Mouse (Mus musculus): ENCODE results near the gene Plxnb1.
"Not testable (repeated sequence)": the region's sequence is repeated elsewhere in the genome, so short reads cannot be mapped to it uniquely, and the experiment has no call there.

The Plxnb1 gene

DNA sequence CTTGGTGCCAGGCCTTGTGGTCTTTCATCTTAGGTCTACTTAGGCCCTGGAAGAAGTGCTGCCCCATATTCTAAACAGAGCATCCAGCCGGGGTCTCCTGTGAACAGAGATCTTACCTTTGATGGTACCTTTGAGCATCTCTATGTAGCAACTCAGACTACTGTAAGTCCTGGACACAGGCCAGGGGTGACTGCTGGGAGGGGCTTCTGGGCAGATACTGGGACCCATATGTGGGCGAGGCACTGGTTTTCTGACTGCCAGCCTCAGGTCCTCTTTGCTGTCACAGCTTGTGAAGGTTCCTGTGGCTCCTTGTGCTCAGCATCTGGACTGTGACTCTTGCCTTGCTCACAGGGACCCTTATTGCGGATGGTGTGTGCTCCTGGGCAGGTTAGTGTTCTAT is 7.4 kb downstream of the Plxnb1 start:
- DNase-seq (ENCODE audit: low spot score): no peak

DNA sequence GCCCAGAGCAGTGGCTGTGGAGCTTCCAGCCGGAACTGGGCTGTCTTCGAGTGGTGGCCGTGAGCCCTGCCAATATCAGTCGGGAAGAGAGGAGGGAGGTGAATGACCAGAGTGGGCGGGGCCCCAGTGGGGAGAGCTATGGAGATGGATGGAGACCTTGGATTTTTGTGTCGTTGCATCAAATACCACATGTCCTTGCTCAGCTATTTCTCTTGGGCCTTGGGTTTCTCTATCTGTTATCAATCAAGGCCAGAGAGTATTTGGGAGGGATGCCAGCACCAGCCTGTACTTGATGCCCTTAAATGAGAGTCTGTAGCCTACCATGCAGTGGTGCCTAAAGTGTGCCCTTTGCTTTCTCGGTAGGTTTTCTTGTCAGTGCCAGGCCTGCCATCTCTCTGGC is 8.1 kb downstream of the Plxnb1 start:
- no peak for DNase-seq (ENCODE audit: low spot score)

DNA sequence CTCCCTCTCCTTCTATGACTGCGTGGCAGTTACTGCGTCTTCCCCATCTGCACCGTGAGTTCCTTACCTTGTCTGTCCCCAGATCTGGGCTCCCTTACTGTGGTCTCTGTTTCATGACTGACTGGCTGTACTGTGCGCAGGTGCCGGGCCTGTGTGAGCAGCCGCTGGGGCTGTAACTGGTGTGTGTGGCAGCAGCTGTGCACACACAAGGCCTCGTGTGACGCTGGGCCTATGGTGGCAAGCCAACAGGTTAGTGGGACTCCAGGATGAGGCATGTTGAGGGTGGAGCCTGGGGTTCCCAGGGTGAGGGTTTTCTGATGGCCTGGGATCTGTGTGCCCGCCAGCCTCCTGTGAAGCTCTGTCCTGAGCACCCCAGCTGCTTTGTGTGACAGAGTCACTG is 8.9 kb downstream of the Plxnb1 start:
- no peak for DNase-seq (ENCODE audit: low spot score)

DNA sequence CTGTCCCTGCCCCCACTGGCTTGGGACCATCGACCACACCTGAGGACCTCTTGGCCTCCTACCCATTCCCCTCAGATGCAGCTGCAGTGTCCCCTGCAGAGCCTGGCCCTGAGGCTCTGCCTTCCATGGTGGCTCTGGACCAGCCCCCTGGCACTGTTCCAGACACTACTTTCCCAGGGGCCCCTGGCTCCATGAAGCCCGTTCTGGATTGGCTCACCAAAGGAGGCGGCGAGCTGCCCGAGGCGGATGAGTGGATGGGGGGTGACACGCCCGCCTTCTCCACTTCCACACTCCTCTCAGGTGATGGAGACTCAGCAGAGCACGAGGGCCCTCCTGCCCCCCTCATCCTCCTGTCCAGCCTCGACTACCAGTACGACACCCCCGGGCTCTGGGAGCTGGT is 9.8 kb downstream of the Plxnb1 start:
- DNase-seq (ENCODE audit: low spot score): no peak

DNA sequence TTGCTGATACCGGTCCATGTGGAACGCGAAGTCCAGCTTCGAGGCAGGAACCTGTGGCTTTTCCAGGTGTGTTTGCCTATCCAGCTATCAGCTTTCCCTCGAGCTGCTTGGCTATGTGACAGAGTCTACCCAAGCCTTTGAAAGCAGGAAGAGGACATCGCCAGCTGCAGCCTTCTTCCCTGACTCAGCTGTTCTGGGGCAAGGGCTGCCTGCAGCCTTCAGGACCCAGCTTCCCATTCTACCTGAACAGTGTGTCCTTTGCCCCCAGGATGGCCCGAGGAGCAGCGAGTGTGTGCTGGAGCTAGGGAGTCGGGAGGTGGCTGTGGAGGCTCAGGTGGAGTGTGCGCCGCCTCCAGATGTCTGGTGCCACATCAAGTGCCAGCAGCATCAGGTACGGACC is 10.5 kb downstream of the Plxnb1 start:
- DNase-seq (ENCODE audit: low spot score): no peak

DNA sequence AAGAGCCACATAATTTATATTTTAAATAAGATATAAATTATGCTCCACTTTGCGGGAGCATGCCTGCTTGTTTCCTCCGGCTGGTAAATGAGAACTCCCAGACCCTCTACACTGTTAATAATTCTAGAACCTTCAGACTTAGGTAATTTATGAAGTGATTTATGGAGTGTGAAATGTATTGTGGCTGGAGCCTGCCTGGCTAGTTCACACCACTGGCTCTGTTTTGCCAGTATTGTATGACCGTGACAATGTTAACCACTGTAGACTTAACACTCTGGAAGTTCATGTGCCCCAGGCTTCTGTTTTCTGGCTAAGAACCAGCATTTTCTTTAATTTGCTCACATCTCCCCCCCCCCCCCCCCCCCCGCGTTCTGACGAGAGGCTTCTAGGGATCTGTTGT is 12.2 kb downstream of the Plxnb1 start:
- DNase-seq (ENCODE audit: low spot score): no peak

DNA sequence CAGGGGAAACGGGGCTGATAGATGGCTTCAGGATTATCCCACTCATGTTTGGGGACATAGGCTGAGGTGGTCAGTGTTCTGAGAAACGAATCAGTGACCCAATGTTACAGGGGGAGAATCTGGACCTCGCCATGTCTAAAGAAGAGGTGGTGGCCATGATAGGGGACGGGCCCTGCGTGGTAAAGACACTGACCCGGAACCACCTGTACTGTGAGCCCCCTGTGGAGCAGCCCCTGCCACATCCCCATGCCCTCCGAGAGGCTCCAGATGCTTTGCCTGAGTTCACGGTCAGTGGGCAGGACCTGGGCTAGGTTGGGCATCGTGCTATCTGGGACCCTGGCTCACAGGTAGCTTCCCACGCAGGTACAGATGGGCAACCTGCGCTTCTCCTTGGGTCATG is 15.1 kb downstream of the Plxnb1 start:
- DNase-seq (ENCODE audit: low spot score): no peak

DNA sequence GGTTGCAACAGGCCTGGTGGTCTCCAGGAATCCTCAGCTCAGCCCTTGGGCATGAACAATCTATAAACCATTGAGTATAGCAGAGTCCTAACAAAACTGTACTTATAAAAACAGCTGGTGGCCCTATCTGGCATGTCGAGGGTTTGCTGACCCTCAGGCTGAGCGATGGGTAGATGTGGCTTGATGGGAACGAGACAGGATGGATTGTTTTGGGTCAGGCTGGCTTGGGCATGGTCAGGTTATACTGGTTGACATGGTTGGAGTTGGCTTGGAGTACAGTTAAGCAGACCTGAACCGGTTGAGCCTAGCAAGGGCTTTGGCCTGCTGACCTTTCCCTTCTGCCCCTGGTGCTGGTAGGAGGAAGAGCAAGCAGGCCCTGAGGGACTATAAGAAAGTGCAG is 15.9 kb downstream of the Plxnb1 start:
- DNase-seq (ENCODE audit: low spot score): no peak

DNA sequence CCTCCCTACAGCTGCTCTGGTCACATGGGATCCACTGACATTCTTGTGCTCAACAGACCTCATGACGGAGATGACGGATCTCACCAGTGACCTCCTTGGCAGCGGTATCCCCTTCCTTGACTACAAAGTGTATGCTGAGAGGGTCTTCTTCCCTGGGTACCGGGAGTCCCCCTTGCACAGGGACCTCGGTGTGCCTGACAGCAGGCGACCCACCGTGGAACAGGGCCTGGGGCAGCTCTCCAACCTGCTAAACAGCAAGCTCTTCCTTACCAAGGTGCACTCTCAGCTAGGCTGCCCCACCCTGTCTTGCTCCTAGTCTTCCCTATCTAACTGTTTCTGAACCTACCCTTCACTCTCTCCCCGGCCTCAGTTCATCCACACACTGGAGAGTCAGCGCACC is 16.4 kb downstream of the Plxnb1 start:
- DNase-seq (ENCODE audit: low spot score): no peak

DNA sequence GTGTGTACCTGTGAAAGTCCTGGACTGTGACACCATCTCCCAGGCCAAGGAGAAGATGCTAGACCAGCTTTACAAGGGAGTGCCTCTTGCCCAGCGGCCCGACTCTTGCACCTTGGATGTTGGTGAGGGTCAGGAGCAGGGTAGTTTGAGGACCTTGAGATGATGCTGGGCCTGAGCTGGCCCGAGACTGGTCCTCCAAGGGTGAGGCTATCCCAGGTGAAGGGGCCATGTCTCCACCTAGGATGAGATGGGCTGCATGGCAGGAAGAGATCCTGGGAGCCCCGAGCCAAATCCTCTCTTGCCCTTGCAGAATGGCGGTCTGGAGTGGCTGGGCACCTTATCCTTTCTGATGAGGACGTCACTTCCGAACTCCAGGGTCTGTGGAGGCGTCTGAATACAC is 18.1 kb downstream of the Plxnb1 start:
- no peak for DNase-seq (ENCODE audit: low spot score)

DNA sequence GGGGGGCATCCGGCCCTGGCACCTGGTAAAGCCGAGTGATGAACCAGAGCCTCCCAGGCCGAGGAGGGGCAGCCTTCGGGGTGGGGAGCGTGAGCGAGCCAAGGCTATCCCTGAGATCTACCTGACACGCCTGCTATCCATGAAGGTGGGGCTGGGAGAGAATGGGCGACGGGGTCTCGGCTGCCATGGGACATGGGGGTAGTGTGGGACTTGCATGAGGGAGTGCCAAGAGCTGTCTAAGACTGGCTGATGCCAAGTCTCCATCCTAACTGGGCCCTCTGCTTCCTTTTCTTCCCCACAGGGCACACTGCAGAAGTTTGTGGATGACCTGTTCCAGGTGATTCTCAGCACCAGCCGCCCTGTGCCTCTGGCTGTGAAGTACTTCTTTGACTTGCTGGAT is 19.1 kb downstream of the Plxnb1 start:
- DNase-seq (ENCODE audit: low spot score): no peak

DNA sequence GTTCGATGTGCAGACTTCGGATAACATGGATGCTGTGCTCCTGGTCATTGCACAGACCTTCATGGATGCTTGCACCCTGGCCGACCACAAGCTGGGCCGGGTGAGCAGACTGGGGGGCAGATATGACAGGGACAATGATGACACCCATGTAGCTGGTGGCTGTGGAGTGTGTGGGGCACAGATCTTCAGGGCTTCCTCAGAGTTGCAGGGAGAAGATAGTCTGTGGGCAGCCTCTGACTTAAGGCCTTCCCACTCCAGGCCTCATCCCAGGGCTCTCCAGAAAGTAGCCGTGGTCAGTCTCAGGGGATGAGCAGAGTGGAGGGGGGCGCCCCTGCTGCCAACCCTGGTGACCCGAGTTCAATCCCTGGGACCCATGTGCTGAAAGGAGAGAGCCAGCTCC is 19.7 kb downstream of the Plxnb1 start:
- no peak for DNase-seq (ENCODE audit: low spot score)

DNA sequence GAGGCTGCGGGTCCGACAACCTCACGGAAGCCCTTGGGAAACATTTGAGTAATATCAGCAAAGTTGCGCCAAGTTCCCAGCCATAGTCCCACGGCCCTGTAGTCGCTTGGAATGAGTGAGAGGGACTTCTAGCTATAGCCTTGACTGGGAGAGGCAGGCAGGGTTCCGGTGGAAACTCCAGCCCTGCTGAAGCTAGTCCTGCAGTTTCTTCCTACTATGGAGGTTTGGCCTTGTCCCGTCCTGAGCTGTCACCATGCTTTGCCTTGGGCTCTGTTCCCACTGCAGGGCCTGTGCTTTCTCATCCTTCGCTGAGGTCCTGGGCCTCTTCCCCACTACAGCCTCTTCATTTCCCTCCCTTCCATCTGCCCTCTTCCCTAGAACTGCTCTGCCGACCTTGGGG is 21.0 kb downstream of the Plxnb1 start:
- no peak for DNase-seq (ENCODE audit: low spot score)

DNA sequence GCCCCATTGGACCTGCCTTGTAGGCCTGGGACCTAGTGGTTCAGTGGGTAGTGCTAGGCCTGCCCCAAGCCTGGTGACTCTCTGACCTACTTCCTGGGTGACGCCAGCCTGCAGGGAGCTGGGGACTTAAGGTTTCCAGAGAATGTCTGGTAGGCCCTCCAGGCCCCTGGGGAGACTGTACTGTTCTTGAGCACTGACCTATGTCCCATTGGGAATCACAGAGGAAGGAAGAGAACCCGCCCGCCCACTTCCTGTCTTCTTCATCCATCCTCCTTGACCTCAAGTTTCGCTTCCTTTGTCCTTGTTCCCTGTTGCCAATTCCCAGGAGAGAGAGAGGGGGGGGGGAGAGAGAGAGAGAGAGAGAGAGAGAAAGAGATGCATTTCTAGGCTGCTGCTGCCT is 22.9 kb downstream of the Plxnb1 start:
- DNase-seq (ENCODE audit: low spot score): no peak

DNA sequence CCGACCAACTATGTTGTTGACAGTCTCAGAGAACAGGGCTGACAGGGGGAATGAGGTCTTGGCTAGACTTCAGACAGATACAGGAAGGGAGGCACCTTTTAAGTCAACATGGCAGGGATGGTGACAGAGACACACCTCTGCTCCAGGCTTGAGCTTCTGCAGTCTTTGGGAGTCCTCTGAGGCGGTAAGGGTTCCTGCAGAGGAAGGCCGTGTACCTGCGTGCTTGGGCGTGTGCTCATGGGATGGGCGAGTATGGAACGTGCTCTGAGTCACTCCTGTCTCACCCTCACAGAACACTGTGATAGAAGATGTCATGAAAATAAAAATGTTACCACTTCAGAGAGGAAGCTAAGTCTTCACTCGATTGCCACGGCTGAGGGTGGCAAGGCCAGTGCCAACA is 24.4 kb downstream of the Plxnb1 start:
- DNase-seq (ENCODE audit: low spot score): no peak

DNA sequence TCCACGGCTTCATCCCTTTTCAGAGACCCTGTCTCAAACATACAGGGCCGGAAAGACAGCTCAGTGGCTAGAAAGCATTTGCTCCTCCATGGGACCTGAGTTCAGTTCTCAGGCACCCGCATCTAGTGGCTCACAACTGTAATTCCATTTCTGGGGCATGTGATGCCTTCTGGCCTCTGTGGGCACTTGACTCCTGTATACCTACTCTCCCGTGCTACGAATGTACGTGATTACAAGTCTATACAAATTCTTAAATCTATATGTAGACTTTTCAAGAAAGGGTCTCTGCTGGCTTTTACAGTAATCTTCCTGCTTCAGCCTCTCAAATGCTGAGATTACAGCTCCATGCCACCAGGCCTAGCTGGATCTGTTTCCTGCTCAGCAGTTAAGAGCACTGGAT is 25.8 kb downstream of the Plxnb1 start:
- DNase-seq (ENCODE audit: low spot score): no peak

DNA sequence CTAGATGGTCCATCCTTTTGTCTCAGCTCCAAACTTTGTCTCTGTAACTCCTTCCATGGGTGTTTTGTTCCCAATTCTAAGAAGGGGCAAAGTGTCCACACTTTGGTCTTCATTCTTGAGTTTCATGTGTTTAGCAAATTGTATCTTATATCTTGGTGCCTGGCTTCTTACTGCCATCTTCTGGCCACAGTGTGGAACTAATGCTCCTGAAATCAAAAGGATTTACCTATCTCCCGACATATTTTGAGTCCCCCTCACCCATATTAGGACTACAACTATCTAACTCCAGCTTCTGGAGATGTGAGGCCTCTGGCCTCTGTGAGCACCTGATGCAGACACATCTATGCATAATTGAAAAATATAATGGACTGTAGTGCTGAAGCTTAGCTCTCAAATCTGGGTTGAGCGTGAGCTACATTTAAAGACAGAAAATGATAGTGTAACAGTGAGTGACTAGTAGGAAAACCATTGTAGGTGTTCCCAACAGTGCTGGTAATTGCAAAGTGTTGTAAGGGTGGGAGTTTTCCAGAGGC is 27.4 kb downstream of the Plxnb1 start:
- DNase-seq (ENCODE audit: low spot score): peak; percentile 76

DNA sequence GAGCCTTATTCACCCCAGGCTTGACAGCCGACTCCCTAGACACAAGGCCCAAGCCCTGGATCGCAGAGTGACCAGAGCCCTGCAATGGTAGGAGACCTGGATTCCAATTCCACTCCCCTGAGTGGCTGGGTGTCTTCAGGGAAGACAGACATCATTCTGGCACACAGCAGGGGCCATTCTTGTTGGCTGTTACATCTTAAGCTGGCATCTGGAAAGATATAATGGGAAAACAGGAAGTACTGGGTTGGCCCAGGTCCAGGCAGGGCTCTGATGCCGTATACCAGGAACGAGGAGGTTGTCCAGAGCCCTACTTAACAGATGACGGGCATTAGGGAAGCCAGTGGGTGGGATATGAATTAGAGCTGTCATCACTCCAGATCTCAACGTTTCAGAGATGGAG is 28.1 kb downstream of the Plxnb1 start:
- no peak for DNase-seq (ENCODE audit: low spot score)

DNA sequence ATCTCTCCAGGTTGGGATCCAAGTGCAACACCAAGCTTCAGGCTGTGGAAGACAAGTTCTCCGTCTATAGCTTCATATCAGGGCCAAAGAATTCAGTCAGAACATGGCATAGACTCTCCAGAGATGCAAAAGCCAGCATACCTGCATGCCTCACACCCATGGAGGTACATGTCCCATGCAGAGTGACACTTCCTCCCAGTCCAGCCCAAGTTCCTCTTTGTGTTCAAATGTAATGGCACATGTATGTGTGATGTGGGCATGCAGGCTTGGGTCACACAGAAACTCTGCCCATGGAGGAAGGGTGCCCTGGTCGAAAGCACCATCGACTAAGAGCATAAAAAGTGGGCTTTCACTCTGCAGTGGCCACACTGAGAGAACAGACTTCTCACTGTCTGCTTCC is 29.0 kb downstream of the Plxnb1 start:
- no peak for DNase-seq (ENCODE audit: low spot score)

DNA sequence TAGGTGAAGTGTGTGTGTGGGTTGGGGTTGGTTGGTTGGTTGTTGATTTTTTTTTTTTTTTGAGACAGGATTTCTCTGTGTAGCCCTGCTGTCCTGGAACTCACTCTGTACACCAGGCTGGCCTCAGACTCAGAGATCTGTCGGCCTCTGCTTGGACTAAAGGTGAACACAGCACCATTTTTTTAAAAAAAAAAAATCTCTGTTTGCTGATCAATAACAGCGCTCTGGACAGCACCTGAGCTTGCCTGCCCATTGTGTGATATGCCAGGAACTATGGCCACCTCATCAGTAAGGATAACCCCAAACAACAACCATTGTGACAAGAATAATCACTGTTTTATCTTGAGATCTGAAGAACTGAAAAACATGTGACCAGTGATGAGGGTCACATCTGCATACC is 29.9 kb downstream of the Plxnb1 start:
- DNase-seq (ENCODE audit: low spot score): no peak

DNA sequence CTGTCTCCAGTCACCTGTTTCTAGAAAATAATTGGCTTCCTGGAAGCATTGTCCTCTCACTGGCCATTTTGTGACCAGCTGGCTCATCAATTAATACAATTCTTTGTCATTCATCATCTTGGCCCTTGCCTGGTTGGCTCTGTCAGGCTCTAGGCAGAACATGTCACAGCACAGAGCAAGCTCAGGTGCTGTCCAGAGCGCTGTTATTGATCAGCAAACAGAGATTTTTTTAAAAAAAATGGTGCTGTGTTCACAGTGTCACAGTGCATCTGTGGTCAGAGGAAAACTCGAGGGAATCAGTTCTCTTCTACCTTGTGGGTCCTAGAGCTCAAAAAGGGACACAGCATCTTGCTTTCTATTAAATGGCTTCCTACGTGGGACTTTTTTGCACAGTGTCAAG is 30.3 kb downstream of the Plxnb1 start:
- no peak for DNase-seq (ENCODE audit: low spot score)

DNA sequence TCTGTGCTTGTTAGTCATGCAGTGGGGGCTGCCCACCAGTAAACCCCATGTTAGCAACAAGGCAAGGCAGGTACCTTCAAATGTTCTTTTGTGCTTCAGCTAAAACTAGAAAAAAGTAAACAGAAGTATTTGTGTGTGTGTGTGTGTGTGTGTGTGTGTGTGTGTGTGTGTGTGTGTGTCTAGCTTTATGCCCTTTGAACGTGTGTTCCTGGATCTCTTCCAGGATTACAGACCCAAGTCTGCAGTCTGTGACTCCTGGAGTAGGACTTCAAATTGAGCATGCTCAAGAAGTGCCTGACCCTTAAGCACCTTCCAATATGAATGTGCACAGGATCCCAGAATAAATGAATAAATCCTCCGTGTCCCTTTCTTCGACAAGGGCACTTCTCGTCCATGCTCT is 31.9 kb downstream of the Plxnb1 start:
- DNase-seq (ENCODE audit: low spot score): no peak

DNA sequence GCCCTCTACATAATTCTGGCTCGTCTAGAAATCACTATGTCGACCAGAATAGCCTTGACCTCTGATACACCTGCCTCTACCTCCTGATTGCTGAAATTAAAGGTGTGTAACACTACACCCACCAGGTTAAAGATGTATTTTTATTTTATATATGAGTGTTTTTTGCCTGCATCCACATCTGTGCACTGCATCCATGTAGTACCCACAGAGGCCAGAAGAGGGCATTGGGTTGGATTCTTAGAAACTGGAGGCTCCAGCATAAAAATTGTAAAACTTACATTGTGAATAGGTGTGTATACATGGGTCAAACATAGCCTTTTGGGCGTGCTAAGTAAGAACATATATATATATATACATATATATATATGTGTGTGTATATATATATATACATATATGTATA is 33.0 kb downstream of the Plxnb1 start:
- DNase-seq (ENCODE audit: low spot score): peak; percentile 53

DNA sequence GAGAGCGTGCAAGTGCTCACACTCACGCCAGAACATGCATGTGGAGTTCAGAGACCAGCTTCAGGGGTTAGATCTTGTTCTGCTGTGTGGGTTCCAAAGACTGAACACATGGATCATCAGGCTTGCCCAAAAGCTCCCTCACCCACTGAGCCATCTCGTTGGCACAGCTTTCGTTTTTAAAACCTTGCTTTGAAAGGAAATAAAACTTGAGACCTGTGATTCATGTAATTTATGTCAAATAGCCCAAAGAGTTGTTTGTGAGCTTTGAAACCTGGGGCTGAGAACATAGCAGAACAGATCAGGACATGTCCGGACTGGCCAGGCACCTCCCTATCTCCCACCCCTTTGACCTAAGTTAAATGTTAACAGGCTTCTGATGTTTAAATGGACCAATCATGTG is 34.9 kb downstream of the Plxnb1 start:
- no peak for DNase-seq (ENCODE audit: low spot score)

DNA sequence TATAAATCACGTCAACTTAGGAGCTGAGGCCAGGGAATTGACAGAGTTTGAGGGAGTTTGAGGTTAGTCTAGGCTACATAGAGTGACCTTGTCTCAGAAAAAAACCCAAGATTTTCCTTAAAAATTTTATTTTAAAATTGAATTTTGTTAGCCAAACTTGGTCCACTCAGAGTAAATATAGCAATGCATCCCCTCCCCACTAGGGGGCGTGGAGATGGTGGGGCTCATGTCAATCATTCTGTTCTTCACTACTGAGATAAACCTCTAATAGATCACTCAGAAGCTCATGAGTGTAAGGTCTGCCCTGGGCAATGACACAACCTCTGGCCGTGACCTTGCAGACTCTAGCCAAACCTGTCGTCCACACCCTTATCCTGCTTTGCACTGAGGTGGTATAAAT is 45.2 kb downstream of the Plxnb1 start:
- not testable (repeated sequence) for DNase-seq (ENCODE audit: low spot score)
